Mouse (Mus musculus) c-Kit-positive CD71-positive TER-119-positive erythroid progenitor cells, embryonic 14.5 days (primary cell): ENCODE results near the gene Skap1.

Source experiments
- DNase-seq: peaks from one replicate; pipeline ENCODE4 v3.0.0-alpha.2; 2013; ENCODE audit warnings: low spot score

The Skap1 gene

GRCm38 (mm10) chr11:96560229-96560628 is 95.8 kb downstream of the Skap1 start:
- DNase-seq = no peak

GRCm38 (mm10) chr11:96564088-96564487 is 99.7 kb downstream of the Skap1 start:
- no peak for DNase-seq

DNA sequence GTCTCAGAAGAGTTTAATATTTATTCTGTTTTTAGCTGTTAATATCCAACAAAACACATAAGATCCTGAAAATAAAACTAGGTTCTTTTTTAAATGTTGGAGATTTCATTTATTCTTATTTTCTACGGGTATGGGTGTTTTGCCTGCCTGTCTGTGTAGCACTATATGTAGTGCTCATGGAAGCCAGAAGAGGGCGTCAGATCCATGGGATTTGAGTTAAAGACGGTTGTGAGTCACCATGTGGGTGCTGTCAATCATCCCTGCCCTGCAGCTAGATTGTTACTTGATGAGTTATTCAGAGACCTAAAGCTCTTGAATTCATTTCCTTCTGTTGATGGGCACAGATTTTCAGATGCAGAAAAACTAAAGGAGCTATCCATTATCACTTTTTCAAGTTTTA is 108.1 kb downstream of the Skap1 start:
- no peak for DNase-seq

DNA sequence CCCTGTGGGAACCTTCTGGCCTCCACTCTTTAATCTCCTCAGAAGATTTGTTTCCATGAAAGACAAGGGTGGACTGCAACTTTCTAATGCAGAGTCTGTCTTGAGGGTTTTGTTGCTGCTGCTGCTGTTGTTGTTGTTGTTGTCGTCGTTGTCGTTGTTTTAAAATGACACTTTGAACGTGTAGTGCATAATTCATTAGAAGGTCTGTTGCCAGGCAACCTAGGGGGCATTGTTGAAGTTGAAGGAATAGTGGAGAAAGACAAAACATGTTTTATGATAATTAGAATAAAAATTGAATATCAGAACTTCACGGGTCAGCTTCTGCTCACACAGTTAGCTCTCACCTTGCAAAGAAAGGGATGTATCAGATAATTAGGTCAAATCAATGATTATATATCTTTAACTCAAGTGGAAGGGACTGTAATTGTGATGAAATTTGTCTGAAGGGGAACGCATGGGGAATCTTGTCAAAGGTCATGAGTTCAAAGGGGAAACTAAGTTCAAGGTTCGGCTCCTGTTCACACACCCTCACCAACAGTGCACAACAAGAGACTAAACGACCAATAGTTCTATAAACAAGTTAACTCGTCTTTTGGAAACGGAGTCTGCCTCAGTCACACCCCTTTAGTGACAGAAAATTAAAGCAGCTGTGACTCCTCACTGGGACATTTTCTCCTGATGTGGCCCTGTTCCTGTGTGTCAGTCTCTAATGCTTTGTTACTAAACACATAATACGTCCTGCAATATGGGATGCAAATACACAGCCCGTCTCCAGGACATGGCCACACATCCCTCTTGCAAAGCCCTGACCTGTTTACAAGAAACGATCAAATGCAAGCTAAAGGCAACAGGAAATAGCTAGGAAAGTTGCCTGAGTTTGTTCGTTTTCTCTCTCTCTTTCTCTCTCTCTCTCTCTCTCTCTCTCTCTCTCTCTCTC is 112.4 kb downstream of the Skap1 start:
- DNase-seq = no peak

- DNase-seq = no peak
Observed at GRCm38 (mm10) chr11:96578551-96579283, 114.3 kb downstream of the Skap1 start.

GRCm38 (mm10) chr11:96581604-96582384 is 117.4 kb downstream of the Skap1 start:
- no peak for DNase-seq

DNA sequence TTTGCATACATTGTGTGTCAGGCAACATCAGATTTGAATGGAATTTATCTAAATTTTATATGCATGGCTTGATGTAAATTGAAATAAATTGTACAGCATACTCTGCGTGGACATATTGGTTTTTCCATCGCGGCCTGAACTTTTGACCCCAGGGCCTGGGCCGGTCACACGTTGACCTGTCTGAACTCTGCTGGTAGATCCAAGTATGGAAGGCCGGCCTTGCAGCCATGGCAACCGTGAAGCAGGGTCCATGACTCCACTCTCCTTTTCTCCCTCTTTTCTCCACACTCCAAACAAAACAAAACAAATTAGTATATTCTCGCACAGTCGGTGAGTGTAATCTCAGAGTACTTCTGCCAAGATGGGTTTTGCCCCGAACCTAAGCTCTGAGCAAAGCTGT is 118.2 kb downstream of the Skap1 start:
- no peak for DNase-seq

GRCm38 (mm10) chr11:96589828-96590227 is 125.4 kb downstream of the Skap1 start:
- no peak for DNase-seq

DNA sequence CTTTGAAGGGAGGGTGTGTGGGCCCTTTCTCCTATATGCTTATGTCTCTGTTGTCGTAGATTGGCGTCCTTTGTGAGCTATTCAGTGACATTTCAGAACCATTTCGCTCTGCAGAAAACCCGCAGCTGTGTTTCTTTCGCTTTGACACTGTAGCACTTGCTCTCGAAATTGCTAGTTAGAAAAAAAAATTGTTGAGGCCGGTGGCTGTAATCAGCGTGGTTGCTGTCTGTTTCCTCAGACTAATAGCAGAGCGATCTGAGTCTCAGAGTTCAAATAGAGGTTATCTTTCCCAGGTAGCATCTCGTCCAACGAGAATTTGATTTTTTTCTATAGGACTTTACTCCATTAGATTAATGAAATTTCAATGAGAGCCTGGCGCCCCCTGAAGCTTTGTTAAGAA is 131.5 kb downstream of the Skap1 start:
- no peak for DNase-seq

- no peak for DNase-seq
Observed at GRCm38 (mm10) chr11:96596301-96596700, 131.9 kb downstream of the Skap1 start.

GRCm38 (mm10) chr11:96602806-96603205 is 138.4 kb downstream of the Skap1 start:
- DNase-seq = no peak

- no peak for DNase-seq
Observed at GRCm38 (mm10) chr11:96604306-96604705, 139.9 kb downstream of the Skap1 start.

GRCm38 (mm10) chr11:96604751-96605450 is 140.5 kb downstream of the Skap1 start:
- no peak for DNase-seq

- DNase-seq = no peak
Observed at GRCm38 (mm10) chr11:96605516-96605915, 141.1 kb downstream of the Skap1 start.

- no peak for DNase-seq
Observed at GRCm38 (mm10) chr11:96612596-96612995, 148.2 kb downstream of the Skap1 start.

- DNase-seq = no peak
Observed at GRCm38 (mm10) chr11:96616792-96617191, 152.4 kb downstream of the Skap1 start.

DNA sequence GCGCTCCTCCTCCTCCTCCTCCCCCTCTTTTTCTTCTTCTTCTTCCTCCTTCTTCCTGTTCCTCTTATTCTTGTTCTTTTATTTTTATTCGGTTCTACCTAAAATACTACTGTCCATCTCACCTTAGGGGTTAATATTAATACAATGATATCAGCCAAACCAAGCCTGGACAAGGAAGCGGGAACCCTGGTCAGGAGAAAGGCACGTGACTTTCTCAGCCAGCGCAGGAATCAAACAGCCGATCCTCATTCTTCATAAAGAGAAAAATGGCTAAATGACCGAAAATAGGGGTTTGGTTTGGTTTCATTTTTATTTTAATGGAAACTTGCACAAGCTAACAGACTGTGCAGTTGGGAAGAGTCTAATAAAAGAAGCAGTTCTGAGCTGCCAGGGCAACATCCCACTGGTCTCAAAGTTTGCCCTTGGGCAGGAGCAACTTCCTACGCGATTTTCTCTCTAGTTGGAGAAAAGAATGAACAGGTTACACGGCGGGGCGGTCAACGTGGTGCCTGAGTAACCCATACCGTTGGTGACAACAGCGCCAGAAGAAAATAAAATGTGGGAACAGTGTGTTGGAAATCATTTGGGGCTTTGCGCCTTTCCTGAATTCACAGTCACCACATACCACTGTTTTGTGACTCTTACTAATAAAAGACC is 154.5 kb downstream of the Skap1 start:
- DNase-seq = no peak

DNA sequence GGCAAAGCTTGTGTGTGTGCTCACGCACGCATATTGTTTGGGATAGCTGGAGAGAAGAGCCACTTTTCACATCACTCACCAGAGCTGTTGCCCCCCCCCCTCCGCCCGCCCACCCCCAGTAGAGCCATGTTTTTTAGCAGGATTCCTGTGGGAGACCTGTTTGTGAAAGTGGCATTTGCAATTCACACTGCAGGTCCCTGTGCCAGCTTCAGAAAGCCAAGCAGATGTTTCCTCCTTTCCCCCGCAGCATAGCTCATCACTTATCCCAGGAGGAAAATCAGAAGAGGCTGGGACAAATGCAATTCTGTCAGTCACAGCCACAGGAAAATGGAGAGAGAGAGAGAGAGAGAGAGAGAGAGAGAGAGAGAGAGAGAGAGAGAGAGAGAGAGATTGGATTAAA is 155.2 kb downstream of the Skap1 start:
- DNase-seq = no peak

DNA sequence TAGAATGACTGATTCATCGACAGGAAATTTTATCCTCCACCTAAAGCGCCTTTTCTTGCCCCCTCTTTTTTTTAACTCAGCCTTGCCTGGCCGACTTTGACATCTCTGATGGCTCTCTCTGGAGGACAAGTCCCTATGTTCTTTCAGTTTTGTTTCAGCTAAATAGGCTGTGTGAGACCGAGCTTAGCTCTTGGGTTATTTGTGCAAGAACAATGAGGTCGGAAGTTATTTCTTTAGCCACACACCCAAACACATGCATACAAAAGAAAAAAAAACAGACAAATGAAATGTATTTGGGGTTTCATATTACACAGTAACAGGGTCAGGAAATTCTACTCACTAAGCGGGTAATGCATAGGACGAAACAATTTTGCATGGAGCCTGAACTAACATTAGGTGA is 155.6 kb downstream of the Skap1 start:
- DNase-seq = no peak

GRCm38 (mm10) chr11:96620660-96621059 is 156.3 kb downstream of the Skap1 start:
- no peak for DNase-seq

GRCm38 (mm10) chr11:96621167-96621566 is 156.8 kb downstream of the Skap1 start:
- DNase-seq = peak; percentile 49
